ENCODE assay signal across 9 mouse cellular contexts in genomic region chr7:98488398-98489130, GRCm38 (mm10). TPM values are rescaled to one million over a fixed set of nuclear protein-coding genes. Genes with fewer than 3 reads are reported as not detected.
DNase-seq lines count a peak whose midpoint lies in the region; ATAC-seq and TF ChIP-seq lines count a peak whose summit lies in the region.
"Had no signal": no experiment of that assay in that cellular context is flagged by ENCODE, and none has a peak within 500 bp of the region (broad histone marks: within the 10 kb centered on the region; RNA-seq: fewer than 3 reads in every experiment).

No protein-coding gene starts in this region.

- TF ChIP-seq CTCF in thymus, adult 2 months (IDR thresholded peaks at IDR 0.05; ENCODE audit: borderline replicate concordance, control insufficient read depth, extremely low read depth, insufficient read depth, low read length, poor library complexity), result no peak

- 87% methylated on average over 13 of the region's 13 CpGs for WGBS in forebrain, embryonic 10.5 days
- WGBS in forebrain, embryonic 14.5 days, result 85% methylated on average over 13 of the region's 13 CpGs
- WGBS in liver, embryonic 13.5 days (ENCODE audit: insufficient replicate concordance), result 58% methylated on average over 13 of the region's 13 CpGs
- WGBS in midbrain, embryonic 12.5 days, result 84% methylated on average over 13 of the region's 13 CpGs
- WGBS in thymus, adult 2 months, result 27% methylated on average over 13 of the region's 13 CpGs

- no peak for ATAC-seq in forebrain, embryonic 14.5 days
- ATAC-seq in liver, embryonic 13.5 days (ENCODE audit: low read depth), result no peak
- ATAC-seq in midbrain, embryonic 12.5 days (ENCODE audit: low FRiP score, low read depth), result no peak

- H3K27me3 ChIP-seq in forebrain, embryonic 10.5 days (ENCODE audit: poor library complexity, severe bottlenecking), result peaks cover 55% of the 10 kb centered on the region
- 0 out of 2 replicates have a peak, but pooled peaks cover 5% of the 10 kb centered on the region for H3K27me3 ChIP-seq in forebrain, embryonic 14.5 days (replicated peaks; ENCODE audit: control insufficient read depth, insufficient read depth, low read length)
- peaks cover 34% of the 10 kb centered on the region for H3K27me3 ChIP-seq in liver, embryonic 13.5 days
- peaks cover 40% of the 10 kb centered on the region for H3K27me3 ChIP-seq in midbrain, embryonic 12.5 days
- no peaks in the 10 kb centered on the region for H3K27me3 ChIP-seq in thymus, adult 2 months (ENCODE audit: control insufficient read depth, insufficient read depth, low read length)

- TF ChIP-seq POLR2A in thymus, adult 2 months (IDR thresholded peaks at IDR 0.05; ENCODE audit: control insufficient read depth, extremely low read depth, insufficient read depth, low read length, poor library complexity), result no peak

- DNase-seq in forebrain, embryonic 10.5 days (ENCODE audit: extremely low spot score, low spot score), result no peak
- DNase-seq in forebrain, embryonic 14.5 days (ENCODE audit: low spot score), result no peak
- DNase-seq in liver, embryonic 13.5 days, result no peak
- no peak for DNase-seq in liver
- DNase-seq in thymus, adult 2 months, result peak; percentile 78
- no peak for DNase-seq in left cerebral cortex, adult 18-20 months (ENCODE audit: low spot score in 2 of 2)
- DNase-seq in right cerebral cortex, adult 18-20 months, result no peak

- 0 out of 2 replicates have a peak overlapping the region, but pooled peaks have one; percentile 56 for H3K4me3 ChIP-seq in forebrain, embryonic 10.5 days
- H3K4me3 ChIP-seq in forebrain, embryonic 14.5 days (ENCODE audit: low read depth, low read length), result no peak overlapping the region
- H3K4me3 ChIP-seq in liver, embryonic 13.5 days (replicated peaks), result no peak overlapping the region
- H3K4me3 ChIP-seq in midbrain, embryonic 12.5 days, result no peak overlapping the region
- H3K4me3 ChIP-seq in thymus, adult 2 months (ENCODE audit: control insufficient read depth, insufficient read depth, low read length), result no peak overlapping the region

- no peak overlapping the region for H3K27ac ChIP-seq in forebrain, embryonic 10.5 days
- no peak overlapping the region for H3K27ac ChIP-seq in forebrain, embryonic 14.5 days (ENCODE audit: low read depth, low read length)
- no peak overlapping the region for H3K27ac ChIP-seq in liver, embryonic 13.5 days
- H3K27ac ChIP-seq in midbrain, embryonic 12.5 days (replicated peaks), result no peak overlapping the region
- H3K27ac ChIP-seq in thymus, adult 2 months (ENCODE audit: control insufficient read depth, insufficient read depth, low read length), result no peak overlapping the region
- H3K27ac ChIP-seq: limb, embryonic 15.5 days had no signal

- no peaks in the 10 kb centered on the region for H3K9me3 ChIP-seq in forebrain, embryonic 10.5 days
- H3K9me3 ChIP-seq in forebrain, embryonic 14.5 days (replicated peaks; ENCODE audit: control insufficient read depth, low read length), result no peaks in the 10 kb centered on the region
- no peaks in the 10 kb centered on the region for H3K9me3 ChIP-seq in liver, embryonic 13.5 days (replicated peaks)
- H3K9me3 ChIP-seq in midbrain, embryonic 12.5 days, result no peaks in the 10 kb centered on the region
- H3K9me3 ChIP-seq: limb, embryonic 15.5 days had no signal

- H3K4me2 ChIP-seq in forebrain, embryonic 14.5 days (ENCODE audit: low read length), result no peak overlapping the region; the same call in 1 of the 2 replicates
- H3K4me2 ChIP-seq in liver, embryonic 13.5 days, result peak overlapping the region; percentile 68; the same call in 1 of the 2 replicates
- H3K4me2 ChIP-seq in midbrain, embryonic 12.5 days (replicated peaks), result peak overlapping the region; percentile 81; the same call in 1 of the 2 replicates

- peaks cover 24% of the 10 kb centered on the region for H3K4me1 ChIP-seq in forebrain, embryonic 10.5 days
- H3K4me1 ChIP-seq in forebrain, embryonic 14.5 days (ENCODE audit: control insufficient read depth, insufficient read depth, low read length), result no peaks in the 10 kb centered on the region
- peaks cover 17% of the 10 kb centered on the region for H3K4me1 ChIP-seq in liver, embryonic 13.5 days (replicated peaks)
- H3K4me1 ChIP-seq in midbrain, embryonic 12.5 days, result peaks cover 12% of the 10 kb centered on the region
- H3K4me1 ChIP-seq in thymus, adult 2 months (replicated peaks; ENCODE audit: control insufficient read depth, insufficient read depth, low read length), result peaks cover 49% of the 10 kb centered on the region

- H3K9ac ChIP-seq in forebrain, embryonic 14.5 days (ENCODE audit: low read length), result no peak overlapping the region
- H3K9ac ChIP-seq in liver, embryonic 13.5 days, result no peak overlapping the region
- H3K9ac ChIP-seq in midbrain, embryonic 12.5 days (replicated peaks), result no peak overlapping the region
- H3K9ac ChIP-seq: limb, embryonic 15.5 days had no signal

- H3K36me3 ChIP-seq in forebrain, embryonic 10.5 days (replicated peaks), result no peaks in the 10 kb centered on the region
- no peaks in the 10 kb centered on the region for H3K36me3 ChIP-seq in forebrain, embryonic 14.5 days (ENCODE audit: control insufficient read depth, insufficient read depth, low read length)
- H3K36me3 ChIP-seq in liver, embryonic 13.5 days, result no peaks in the 10 kb centered on the region
- H3K36me3 ChIP-seq in midbrain, embryonic 12.5 days, result no peaks in the 10 kb centered on the region
- H3K36me3 ChIP-seq in thymus, adult 2 months (ENCODE audit: control insufficient read depth, insufficient read depth, low read length), result no peaks in the 10 kb centered on the region
- H3K36me3 ChIP-seq: limb, embryonic 15.5 days had no signal

RNA-seq across cellular contexts. Expression of gene Lrrc32, which starts 0.5 kb away (rescaled TPM):
- 4.7 and 4.8 TPM in 2 replicates for polyA plus RNA-seq in forebrain, embryonic 10.5 days (2016; fragmentation: Nextera tagmentation; extraction: Ambion mirVana)
- 2.3 and 3.0 TPM in 2 replicates for polyA plus RNA-seq in forebrain, embryonic 14.5 days (2014; fragmentation: Nextera tagmentation; extraction: Ambion mirVana)
- 3.2 and 5.7 TPM in 2 replicates for polyA plus RNA-seq in liver, embryonic 13.5 days (2015; fragmentation: Nextera tagmentation; extraction: Ambion mirVana)
- polyA plus RNA-seq in midbrain, embryonic 12.5 days (2016; fragmentation: Nextera tagmentation; extraction: Ambion mirVana), result 4.1 and 4.3 TPM in 2 replicates
- polyA plus RNA-seq in thymus, adult 2 months (2012; rRNA removed), result 6.2 and 7.2 TPM in 2 replicates
- total RNA-seq in left cerebral cortex, adult 18-20 months (2021), result 1 to 10 TPM; 5.9 to 6.4 TPM

RNA-seq across cellular contexts. Expression of gene Gucy2d, which starts 48.3 kb away (rescaled TPM):
- polyA plus RNA-seq in forebrain, embryonic 10.5 days (2016; fragmentation: Nextera tagmentation; extraction: Ambion mirVana), result not detected in 2 replicates
- 0.10 and 0.16 TPM in 2 replicates for polyA plus RNA-seq in forebrain, embryonic 14.5 days (2014; fragmentation: Nextera tagmentation; extraction: Ambion mirVana)
- not detected in 2 replicates for polyA plus RNA-seq in liver, embryonic 13.5 days (2015; fragmentation: Nextera tagmentation; extraction: Ambion mirVana)
- not detected in 2 replicates for polyA plus RNA-seq in midbrain, embryonic 12.5 days (2016; fragmentation: Nextera tagmentation; extraction: Ambion mirVana)
- polyA plus RNA-seq in thymus, adult 2 months (2012; rRNA removed), result 0.14 and 0.22 TPM in 2 replicates
- total RNA-seq in left cerebral cortex, adult 18-20 months (2021), result not detected
- polyA plus RNA-seq: limb, embryonic 15.5 days had no signal
